1 mouse cellular context compared by ENCODE assay signal in the genomic region with DNA sequence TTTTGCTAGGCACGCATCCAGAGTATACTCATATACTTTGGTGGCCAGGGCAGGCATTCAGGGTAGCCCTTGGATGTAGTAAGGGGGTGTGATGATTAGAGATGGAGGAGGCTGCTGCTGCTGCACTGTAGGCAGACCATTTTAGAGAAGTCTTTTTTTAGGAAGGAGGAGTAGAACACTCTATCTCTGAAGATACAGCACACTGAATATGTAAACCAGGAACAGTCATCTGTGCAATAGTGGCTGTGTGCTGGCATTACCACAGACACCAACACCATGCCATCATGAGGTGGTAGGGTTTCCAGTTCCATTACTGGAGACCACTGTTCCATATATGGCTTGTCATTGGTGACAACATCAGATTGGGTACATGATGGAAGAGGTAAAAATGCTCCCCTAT.
TF ChIP-seq lines count a peak whose summit lies in the region.

No protein-coding gene starts in this region.

TF ChIP-seq in MEL, 35 proteins besides CTCF, POLR2A, EP300 and RAD21 (continued from another document):
- no peak for TF ChIP-seq TCF12 (IDR thresholded peaks at IDR 0.05; ENCODE audit: low read depth, low read length)
- no peak for TF ChIP-seq MYB (IDR thresholded peaks at IDR 0.05; ENCODE audit: low read depth, low read length)
- TF ChIP-seq USF2 (IDR thresholded peaks at IDR 0.05; ENCODE audit: borderline replicate concordance in 1 of 2, insufficient read depth in 1 of 2, low read depth in 1 of 2, low read length in 2 of 2): no peak
- no peak for TF ChIP-seq SMC3 (IDR thresholded peaks at IDR 0.05; ENCODE audit: low read depth, low read length)
- TF ChIP-seq MAFK (IDR thresholded peaks at IDR 0.05; ENCODE audit: borderline replicate concordance, low read depth, low read length): no peak
- no peak for TF ChIP-seq TBP (IDR thresholded peaks at IDR 0.05; ENCODE audit: low read depth, low read length)
- no peak for TF ChIP-seq ZNF384 (IDR thresholded peaks at IDR 0.05; ENCODE audit: low read depth, low read length)
- TF ChIP-seq NELFE (IDR thresholded peaks at IDR 0.05; ENCODE audit: low read depth, low read length): no peak
- no peak for TF ChIP-seq MXI1 (IDR thresholded peaks at IDR 0.05; ENCODE audit: low read depth, low read length)
